Mouse (Mus musculus) frontal cortex, postnatal 36 days (tissue): ENCODE results near the gene Klf2.

Source experiments
- DNase-seq, 2 experiments: peaks; one replicate each; pipeline ENCODE4 v3.0.0; 2022; ENCODE audit warnings: low spot score in 2 of 2

Gene Klf2

GRCm38 (mm10) chr8:72333429-72334143, 14.8 kb downstream of the Klf2 start:
- no peak for DNase-seq

DNA sequence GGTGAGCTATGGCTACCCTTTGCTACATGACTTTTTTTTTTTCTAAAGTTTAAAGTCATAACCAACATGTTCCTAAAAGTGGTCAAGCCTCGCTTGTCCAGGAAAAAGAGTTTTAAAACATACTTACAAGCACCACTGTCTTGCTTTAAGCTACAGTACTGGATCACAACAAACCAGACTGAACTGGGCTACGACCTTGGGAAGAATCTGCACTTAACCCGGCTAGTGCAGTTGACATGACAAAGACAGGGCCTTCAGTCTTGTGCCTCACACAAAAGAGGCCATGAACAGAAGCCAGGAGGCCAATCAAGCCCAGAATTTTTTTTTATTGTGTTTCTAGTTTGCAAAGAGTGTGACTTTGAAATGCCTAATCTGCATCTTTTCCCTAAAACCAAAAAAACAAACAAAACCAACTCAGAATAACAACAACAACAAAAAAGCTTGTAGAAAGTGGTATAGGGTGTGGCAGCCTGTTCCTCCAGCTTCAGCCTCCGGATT, 15.4 kb downstream of the Klf2 start:
- no peak for DNase-seq

GRCm38 (mm10) chr8:72336273-72336672, 17.4 kb downstream of the Klf2 start:
- DNase-seq: no peak

GRCm38 (mm10) chr8:72337034-72337433, 18.2 kb downstream of the Klf2 start:
- DNase-seq: no peak

GRCm38 (mm10) chr8:72342556-72343300, 23.9 kb downstream of the Klf2 start:
- no peak for DNase-seq

DNA sequence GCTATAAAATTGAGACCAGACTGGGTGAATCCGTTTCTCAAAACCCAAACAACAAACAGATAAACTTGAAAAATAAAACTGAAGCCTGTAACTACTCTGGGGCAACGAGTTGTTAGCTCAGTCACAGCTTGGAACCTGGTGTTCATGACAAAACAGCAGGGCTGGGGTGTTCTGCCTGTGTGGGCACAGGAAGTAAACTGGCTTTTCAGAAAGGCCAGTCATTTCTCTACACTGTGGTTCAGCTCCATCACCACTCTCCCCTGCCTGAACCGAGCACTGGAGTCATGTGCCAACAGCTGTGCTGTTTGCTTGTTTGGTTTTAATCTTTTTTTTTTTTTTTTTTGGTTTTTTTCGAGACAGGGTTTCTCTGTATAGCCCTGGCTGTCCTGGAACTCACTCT, 24.9 kb downstream of the Klf2 start:
- no peak for DNase-seq

DNA sequence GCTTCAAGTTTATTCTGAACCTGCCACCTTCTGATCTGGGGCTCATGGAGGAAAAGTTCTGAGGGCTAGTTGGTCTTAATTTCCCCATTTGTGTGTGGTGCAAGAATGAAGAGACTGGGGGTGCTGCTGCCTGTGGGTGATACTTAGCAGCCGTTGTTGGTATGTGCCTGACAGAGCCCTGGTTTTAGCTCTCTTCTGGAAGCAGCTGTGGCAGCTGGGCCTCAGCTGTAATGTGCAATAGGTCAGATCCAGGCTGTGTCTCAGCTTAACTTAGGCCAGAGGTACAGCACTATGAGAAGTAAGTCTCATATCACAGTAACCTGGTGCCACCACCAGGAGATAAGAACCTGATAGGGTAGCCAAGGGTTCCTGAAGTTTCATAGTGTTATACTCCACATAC, 28.7 kb downstream of the Klf2 start:
- no peak for DNase-seq

- DNase-seq: no peak
These were observed 29.3 kb downstream of the Klf2 start for GRCm38 (mm10) chr8:72348114-72348513.

DNA sequence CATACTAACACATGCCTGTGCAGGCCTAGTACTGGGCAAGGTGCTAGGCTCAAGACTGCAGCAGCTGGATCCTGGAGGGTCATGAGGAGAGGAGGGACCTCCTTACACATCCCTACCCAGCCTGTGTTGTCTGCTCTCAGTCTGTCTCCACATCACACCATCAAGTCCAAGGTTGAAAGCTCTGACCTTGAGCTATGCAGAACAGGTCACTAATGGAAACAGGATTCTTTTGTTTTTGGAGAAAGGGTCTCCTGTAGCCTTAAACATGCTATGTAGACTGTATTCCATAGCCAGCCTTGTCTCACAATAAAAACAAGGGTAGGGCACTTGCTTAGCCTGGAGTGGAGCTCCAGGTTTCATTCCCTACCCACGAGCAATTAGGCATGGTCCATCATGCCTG, 30.1 kb downstream of the Klf2 start:
- no peak for DNase-seq

GRCm38 (mm10) chr8:72349838-72350237, 31.0 kb downstream of the Klf2 start:
- DNase-seq: no peak

DNA sequence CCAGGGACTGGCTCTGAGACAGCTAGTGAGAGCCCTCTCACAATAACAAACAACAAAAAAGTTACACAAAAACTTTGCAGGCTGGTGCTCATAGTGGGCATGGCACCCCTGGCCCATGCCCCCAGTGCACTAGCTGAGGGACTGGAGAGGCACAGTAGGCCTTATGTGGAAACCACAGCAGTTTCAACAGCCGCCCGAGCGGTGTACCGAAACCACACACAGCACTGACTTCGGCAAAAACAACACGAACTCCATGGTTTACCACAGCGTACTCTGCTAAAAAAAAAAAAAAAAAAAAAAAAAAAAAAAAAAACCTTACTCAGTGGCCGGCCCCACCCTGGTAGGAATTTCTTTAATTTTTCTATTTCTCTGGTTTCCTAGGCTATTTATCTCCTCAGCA, 31.9 kb downstream of the Klf2 start:
- no peak for DNase-seq

DNA sequence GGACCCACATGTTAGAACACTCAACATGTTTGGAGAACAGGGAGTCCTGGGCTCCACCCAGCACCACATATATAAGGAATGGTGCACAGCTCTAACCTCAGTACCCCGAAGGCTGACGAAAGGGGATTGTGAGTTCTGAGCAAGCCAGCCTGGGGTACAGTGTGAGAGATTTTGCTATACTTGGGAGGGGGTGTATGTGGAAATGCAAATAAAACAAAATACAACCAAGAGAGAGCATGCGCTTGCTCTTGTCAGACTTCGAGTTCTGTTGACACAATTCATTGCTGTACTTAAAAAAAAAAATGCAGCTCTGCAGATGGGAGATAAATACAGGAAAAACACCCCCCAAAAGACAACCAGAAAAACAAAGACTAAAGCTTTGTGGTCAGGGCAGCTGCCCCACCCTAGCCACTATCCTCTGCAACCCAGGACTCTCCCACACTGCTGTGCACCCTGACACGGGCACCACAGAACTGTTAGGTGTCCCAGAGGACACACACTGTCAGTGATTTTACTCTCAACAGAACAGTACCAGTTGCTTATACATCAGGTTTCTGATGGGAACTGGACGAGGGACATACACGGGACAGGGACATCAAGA, 32.7 kb downstream of the Klf2 start:
- no peak for DNase-seq

- no peak for DNase-seq
These were observed 34.3 kb downstream of the Klf2 start for GRCm38 (mm10) chr8:72352951-72353699.

- no peak for DNase-seq
These were observed 34.8 kb downstream of the Klf2 start for GRCm38 (mm10) chr8:72353700-72354045.

GRCm38 (mm10) chr8:72354272-72354671, 35.4 kb downstream of the Klf2 start:
- DNase-seq: no peak

DNA sequence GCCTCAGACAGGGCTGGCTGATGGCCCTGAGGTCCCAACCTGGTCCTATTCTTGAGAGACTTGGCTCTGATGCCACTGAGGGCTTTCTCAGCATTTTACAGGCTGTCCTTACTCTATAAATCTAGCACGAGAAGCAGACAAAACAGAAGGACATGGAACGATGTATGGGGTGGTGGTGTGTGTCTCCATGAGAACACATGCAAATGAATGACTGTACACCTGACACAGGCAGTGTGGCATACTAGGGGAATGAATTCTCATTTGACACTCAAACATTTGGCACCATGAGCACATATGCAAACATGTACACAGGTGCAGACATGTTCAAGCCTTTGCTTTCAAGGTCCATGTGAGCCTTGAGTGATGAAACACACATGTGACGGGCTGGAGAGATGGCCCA, 37.8 kb downstream of the Klf2 start:
- DNase-seq: no peak

DNA sequence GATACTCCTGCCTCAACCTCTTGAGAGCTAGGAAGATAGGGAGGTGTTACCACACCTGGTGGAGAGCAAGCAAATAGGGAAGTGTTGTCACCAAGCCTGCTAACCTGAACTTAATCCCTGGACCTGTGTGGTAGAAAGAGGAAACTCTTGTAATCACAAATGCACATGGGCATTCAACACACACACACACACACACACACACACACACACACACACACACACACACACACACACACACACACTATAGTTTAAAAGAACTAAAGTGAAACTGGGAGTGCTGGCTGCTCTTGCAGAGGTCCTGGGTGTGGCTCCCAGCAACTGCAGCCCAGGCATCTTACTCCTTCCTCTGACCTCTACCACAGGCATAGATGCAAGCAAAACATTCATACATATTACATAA, 41.3 kb downstream of the Klf2 start:
- DNase-seq: no peak

- DNase-seq: peak; percentile 26 to 54
These were observed 43.9 kb downstream of the Klf2 start for GRCm38 (mm10) chr8:72362754-72363153.

DNA sequence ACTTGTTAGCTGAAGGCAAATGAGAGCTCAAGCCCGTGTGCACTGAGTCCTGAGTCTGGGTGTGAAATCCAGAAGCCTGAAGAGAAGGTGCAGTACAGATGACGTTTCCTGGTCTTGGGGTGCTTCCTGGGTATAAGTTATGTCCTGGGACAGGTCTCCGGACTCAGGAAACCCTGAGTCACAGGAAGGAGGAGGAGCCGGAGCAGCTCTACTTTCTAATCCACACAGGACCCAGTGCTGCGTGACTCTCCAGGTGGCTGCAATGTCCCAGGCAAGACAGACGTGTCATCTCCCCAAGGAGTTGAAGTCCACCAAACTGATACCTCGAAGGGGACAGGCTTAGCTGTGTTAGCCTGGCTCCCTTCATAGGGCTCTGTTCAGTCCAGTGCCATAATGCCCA, 44.6 kb downstream of the Klf2 start:
- DNase-seq: no peak

DNA sequence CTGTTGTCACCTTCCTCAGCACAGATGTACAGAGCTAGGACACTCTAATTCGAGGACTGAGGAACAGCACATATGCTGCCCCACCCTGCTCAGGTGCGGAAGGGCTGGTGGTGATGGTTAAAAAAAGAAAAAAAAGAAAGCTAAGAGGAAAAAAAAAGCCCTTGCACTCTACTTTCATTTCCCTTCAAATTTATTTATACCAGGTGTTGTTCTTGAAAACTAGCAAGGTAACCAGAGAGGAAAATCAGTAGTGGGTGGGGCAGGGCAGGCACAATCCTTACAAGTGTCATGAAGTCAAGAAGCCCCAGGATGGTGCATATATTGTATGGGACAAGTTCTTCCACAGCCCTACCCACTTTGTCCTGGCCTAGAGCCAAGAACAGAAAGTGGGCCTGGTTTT, 46.2 kb downstream of the Klf2 start:
- DNase-seq: no peak

DNA sequence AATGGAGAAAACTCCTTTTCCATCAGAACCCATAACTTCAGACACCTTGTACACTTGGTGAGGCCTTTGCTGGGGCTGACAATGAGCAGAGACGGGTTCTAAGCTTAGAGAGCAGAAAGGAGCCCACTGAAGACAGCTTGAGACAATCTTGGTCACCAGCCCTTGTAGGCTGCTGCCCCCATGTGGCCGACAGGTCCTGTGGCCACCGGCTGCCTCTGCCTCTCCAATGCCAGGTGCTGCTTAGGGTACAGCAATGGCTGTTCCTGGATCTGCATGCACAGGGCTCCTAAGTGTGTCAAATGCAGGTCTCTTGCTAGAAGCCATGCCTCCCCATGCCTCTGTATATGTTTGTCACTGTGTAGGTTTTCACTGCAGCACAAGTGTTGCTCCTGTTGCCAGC, 47.0 kb downstream of the Klf2 start:
- DNase-seq: peak; percentile 61 to 82

DNA sequence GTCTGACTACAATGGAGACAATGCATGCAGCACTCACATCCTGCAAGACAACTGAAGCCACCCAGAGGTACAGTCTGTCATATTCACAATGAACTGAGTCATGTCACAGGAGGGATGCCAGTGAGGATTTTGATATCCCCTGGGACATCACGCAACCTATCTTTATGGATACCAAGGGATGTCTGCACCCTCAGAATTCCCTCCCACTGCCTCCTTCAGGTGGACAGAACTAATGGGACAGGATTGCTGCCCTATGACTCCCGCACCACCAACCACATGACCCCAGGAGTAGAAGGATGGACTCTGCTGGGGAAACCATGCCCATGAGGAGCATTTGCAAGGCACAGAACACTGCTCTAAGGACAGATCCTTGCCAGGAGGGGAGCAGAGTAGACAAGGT, 47.6 kb downstream of the Klf2 start:
- DNase-seq: no peak
